Mouse (Mus musculus) urinary bladder, adult 2 months (tissue): Measurements from ENCODE around the gene Shld1. TPM values are rescaled to one million over a fixed set of nuclear protein-coding genes. Genes with fewer than 3 reads are reported as not detected.

Experiments
- DNase-seq: peaks from one replicate; pipeline ENCODE4 v3.0.0; 2022; ENCODE audit warnings: low spot score
- polyA plus RNA-seq: library from polyadenylated mRNA; depleted of rRNA; stranded (reverse); fragments of >200 nt; gene quantifications from 2 replicates; pipeline ENCODE4 v1.2.3, GENCODE M21; 2012; rRNA removed

Shld1 gene
- polyA plus RNA-seq, 1 experiment = 14.4 TPM

DNA sequence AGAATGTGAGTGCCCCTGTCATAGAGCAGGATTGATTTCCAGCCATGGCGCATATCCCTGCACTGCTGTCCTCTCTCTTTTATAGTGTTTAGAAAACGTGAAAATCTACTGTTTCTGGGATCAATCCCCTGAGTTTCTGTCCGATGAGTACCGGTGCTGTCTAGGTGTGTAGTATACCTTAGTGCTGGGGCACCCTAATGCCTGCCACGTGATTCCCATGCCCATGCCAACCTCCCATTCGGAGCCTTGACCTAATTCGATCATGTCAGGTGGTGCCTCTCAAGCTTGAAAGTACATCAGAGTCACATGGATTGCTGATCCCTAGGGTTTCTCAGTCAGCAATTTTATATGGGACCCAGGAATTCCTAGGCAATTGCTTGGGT, 107.5 kb downstream of the Shld1 start:
- DNase-seq = no peak

Other genes starting within 250 kb of the Shld1 start
- 24.2 and 25.6 TPM in 2 replicates for gene Gpcpd1, start 99.2 kb upstream of the Shld1 start, polyA plus RNA-seq
- 0.19 and 0.27 TPM in 2 replicates for gene Chgb, start 94.3 kb downstream of the Shld1 start, polyA plus RNA-seq
- 15.8 and 16.3 TPM in 2 replicates for gene Trmt6, start 129.1 kb downstream of the Shld1 start, polyA plus RNA-seq
- gene Mcm8, start 129.2 kb downstream of the Shld1 start, polyA plus RNA-seq = 2.7 and 2.8 TPM in 2 replicates
- 21.6 and 24.2 TPM in 2 replicates for gene Crls1, start 159.7 kb downstream of the Shld1 start, polyA plus RNA-seq
- gene Lrrn4, start 194.0 kb downstream of the Shld1 start, polyA plus RNA-seq = 3.0 and 4.8 TPM in 2 replicates